Comparison of ENCODE assay signal across 32 mouse cellular contexts in the genomic region with DNA sequence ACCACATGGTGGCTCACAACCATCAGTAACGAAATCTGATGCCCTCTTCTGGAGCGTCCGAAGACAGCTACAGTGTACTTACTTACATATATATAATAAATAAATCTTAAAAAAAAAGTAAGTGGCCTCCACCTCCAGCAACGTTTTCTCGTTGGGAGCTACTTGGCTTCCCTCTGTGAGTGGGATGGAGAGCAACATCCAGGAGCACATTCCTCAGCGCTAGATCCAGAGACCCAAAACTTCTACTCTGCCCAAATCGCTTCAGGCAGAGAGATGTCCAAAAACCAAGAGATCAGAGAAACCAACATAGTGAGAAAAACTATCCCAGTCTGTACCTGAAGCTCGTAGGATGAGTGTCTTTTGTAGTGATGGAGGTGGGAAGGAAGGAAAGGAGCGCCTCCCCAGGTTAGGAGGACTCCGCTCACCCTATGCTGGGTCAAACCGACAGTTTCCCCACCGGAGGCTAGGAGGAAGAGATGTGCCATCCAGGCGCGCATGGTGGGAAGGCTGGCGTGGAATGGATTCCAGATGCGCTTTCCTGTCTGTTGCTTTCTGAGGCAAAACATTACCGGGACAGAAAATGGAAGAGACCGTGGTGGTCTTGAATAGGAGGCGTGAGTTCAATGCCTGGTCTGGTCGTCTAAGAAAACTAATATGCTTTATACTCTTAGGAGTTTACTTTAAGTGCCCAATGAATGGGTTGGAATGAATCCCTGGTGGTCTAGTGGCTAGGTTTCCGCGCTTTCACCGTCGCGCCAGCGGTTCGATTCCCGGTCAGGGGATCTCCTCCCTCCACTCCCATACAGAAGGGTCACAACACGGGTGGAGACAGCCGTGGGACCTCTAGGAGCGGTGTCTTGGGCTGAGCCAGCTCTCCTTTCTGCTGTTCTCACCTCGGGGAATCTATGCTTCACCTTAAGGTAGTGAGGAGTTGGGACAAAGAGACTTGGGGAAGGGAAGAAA. TPM values are rescaled to one million over a fixed set of nuclear protein-coding genes. Genes with fewer than 3 reads are reported as not detected.
DNase-seq lines count a peak whose midpoint lies in the region; TF ChIP-seq lines count a peak whose summit lies in the region.
"Had no signal": no experiment of that assay in that cellular context is flagged by ENCODE, and none has a peak within 500 bp of the region (broad histone marks: within the 10 kb centered on the region; RNA-seq: fewer than 3 reads in every experiment).

No protein-coding gene starts in this region.

- intact Hi-C loops in left cerebral cortex, postnatal 36 days (cut with DNase I): no loop called here

- H3K9me3 ChIP-seq in ES-Bruce4 (replicated peaks; ENCODE audit: control insufficient read depth, insufficient read depth, low read length, poor library complexity, severe bottlenecking): no peaks in the 10 kb centered on the region
- no peaks in the 10 kb centered on the region for H3K9me3 ChIP-seq in ES-E14 (ENCODE audit: control insufficient read depth, insufficient read depth, low read depth, low read length)
- H3K9me3 ChIP-seq: embryonic facial prominence, embryonic 15.5 days; forebrain, embryonic 12.5 days had no signal

- H3K9ac ChIP-seq in ES-Bruce4 (ENCODE audit: low read depth, poor library complexity, severe bottlenecking) (0 out of 2 replicates have a peak overlapping the region, but pooled peaks have one; percentile 5), ES-E14 (ENCODE audit: insufficient read depth, low read depth, low read length, poor library complexity, severe bottlenecking) (no peak overlapping the region)
- H3K9ac ChIP-seq: embryonic facial prominence, embryonic 13.5 days; embryonic facial prominence, embryonic 15.5 days; forebrain, embryonic 12.5 days had no signal

- in situ Hi-C loops in ES-E14 (cut with MboI; ENCODE audit: low sequenced_read_pairs in 2 of 2, unreplicated experiment in 2 of 2): loop anchor here in 1 of 2 experiments (25.0 kb wide), 1 partner anchor 319 kb away; no protein-coding TSS in a partner anchor

- no peak for DNase-seq in testis, postnatal 10 days (ENCODE audit: low spot score)
- no peak for DNase-seq in ES-E14 (ENCODE audit: low read depth, low spot score)
- peak; percentile 70 for DNase-seq in ZHBTc4 (ENCODE audit: low read depth, low spot score)
- no peak for DNase-seq in thymus, postnatal 25 days
- DNase-seq in left cerebral cortex, postnatal 36 days (ENCODE audit: low spot score in 2 of 2): no peak
- DNase-seq in right cerebral cortex, adult 2 months (ENCODE audit: low spot score in 2 of 2): no peak
- DNase-seq: adrenal gland, adult 2 months; adrenal gland, postnatal 10 days; adrenal gland, postnatal 25 days; cerebellum, adult 11 months; cerebellum, adult 18-20 months; cerebellum, adult 8-10 months; cerebellum, adult 9-11 months; cerebellum, postnatal 14 days; cerebellum, postnatal 36 days; embryo, embryonic 11 days had no signal

- no peak for TF ChIP-seq EP300 in ES-Bruce4 (IDR thresholded peaks at IDR 0.05; ENCODE audit: insufficient read depth, low read depth, low read length)

- peaks cover 36% of the 10 kb centered on the region for H3K4me1 ChIP-seq in testis, adult 2 months (ENCODE audit: control insufficient read depth, insufficient read depth, low read length)
- H3K4me1 ChIP-seq in ES-Bruce4 (ENCODE audit: control insufficient read depth, insufficient read depth, low read length) (peaks cover 2% of the 10 kb centered on the region), ES-E14 (ENCODE audit: control insufficient read depth in 2 of 2, insufficient read depth in 2 of 2, low read length in 2 of 2, poor library complexity in 1 of 2) (peaks cover 0 to 8% of the 10 kb centered on the region in 2 experiments; a peak in 2 of 4 replicates)

- no peaks in the 10 kb centered on the region for H3K27me3 ChIP-seq in testis, adult 2 months (ENCODE audit: control insufficient read depth, insufficient read depth, low read length)
- no peaks in the 10 kb centered on the region for H3K27me3 ChIP-seq in ES-Bruce4 (ENCODE audit: control insufficient read depth, insufficient read depth, low read length, poor library complexity, severe bottlenecking)

- no peak for TF ChIP-seq POLR2A in testis, adult 2 months (IDR thresholded peaks at IDR 0.05; ENCODE audit: control insufficient read depth, low read depth, low read length)
- no peak for TF ChIP-seq POLR2A in ES-Bruce4 (IDR thresholded peaks at IDR 0.05; ENCODE audit: insufficient read depth, low read length)

- no peak overlapping the region for H3K27ac ChIP-seq in testis, adult 2 months (ENCODE audit: control insufficient read depth, insufficient read depth, low read depth, low read length)
- H3K27ac ChIP-seq in ES-Bruce4 (ENCODE audit: insufficient read depth, low read length) (peak overlapping the region; percentile 37; the same call in 1 of the 2 replicates), ES-E14 (ENCODE audit: insufficient read depth, low read depth, low read length, poor library complexity, severe bottlenecking) (no peak overlapping the region)
- H3K27ac ChIP-seq: embryonic facial prominence, embryonic 13.5 days; embryonic facial prominence, embryonic 15.5 days; forebrain, embryonic 10.5 days; forebrain, embryonic 12.5 days had no signal

- no peak for TF ChIP-seq CTCF in testis, adult 2 months (IDR thresholded peaks at IDR 0.05; ENCODE audit: control insufficient read depth, insufficient read depth, insufficient replicate concordance, low read depth, low read length)
- TF ChIP-seq CTCF in ES-Bruce4 (IDR thresholded peaks at IDR 0.05; ENCODE audit: low read depth, low read length): peak; percentile 39

- H3K4me3 ChIP-seq in testis, adult 2 months (ENCODE audit: control insufficient read depth, low read depth, low read length): peak overlapping the region; percentile 60
- peak overlapping the region; percentile 62 for H3K4me3 ChIP-seq in ES-Bruce4 (ENCODE audit: low read depth, low read length)
- peak overlapping the region; percentile 2 to 31; a peak in 2 of 4 replicates for H3K4me3 ChIP-seq in ES-E14 (ENCODE audit: insufficient read depth in 1 of 2, low read depth in 1 of 2, low read length in 2 of 2, poor library complexity in 1 of 2, severe bottlenecking in 1 of 2)
- H3K4me3 ChIP-seq: embryonic facial prominence, embryonic 13.5 days; embryonic facial prominence, embryonic 15.5 days; erythroblast, embryonic 14.5 days; forebrain, embryonic 12.5 days had no signal

- no peaks in the 10 kb centered on the region for H3K36me3 ChIP-seq in testis, adult 2 months (ENCODE audit: control insufficient read depth, insufficient read depth, low read length)
- H3K36me3 ChIP-seq in ES-Bruce4 (ENCODE audit: control insufficient read depth, insufficient read depth, low read length, poor library complexity, severe bottlenecking) (no peaks in the 10 kb centered on the region), ES-E14 (ENCODE audit: control insufficient read depth, insufficient read depth, low read length, poor library complexity, severe bottlenecking) (no peaks in the 10 kb centered on the region)
- H3K36me3 ChIP-seq: embryonic facial prominence, embryonic 13.5 days; embryonic facial prominence, embryonic 15.5 days; forebrain, embryonic 10.5 days; forebrain, embryonic 12.5 days had no signal

TF ChIP-seq in ES-E14, 5 proteins besides CTCF, POLR2A, EP300 and RAD21:
- TF ChIP-seq ZC3H11A (IDR thresholded peaks at IDR 0.05; ENCODE audit: borderline replicate concordance, low read depth, low read length) (no peak), MAFK (IDR thresholded peaks at IDR 0.05; ENCODE audit: insufficient read depth, low read depth, low read length) (no peak), CHD2 (IDR thresholded peaks at IDR 0.05; ENCODE audit: low read depth, low read length) (no peak), ZNF384 (IDR thresholded peaks at IDR 0.05; ENCODE audit: low read depth, low read length) (no peak), HCFC1 (IDR thresholded peaks at IDR 0.05; ENCODE audit: borderline replicate concordance, insufficient read depth, low read length) (peak; percentile 59; the same call in 1 of the 2 replicates)

RNA-seq across cellular contexts. Expression of gene BC107364, which starts 46.3 kb away (rescaled TPM):
- polyA plus RNA-seq in testis, adult 2 months (2012; rRNA removed): 4.7 and 5.5 TPM in 2 replicates
- polyA plus RNA-seq in ES-Bruce4 (2011; ENCODE audit: insufficient read depth, insufficient read length, low read depth, missing spikeins): 4.6 TPM in 2 replicates
- total RNA-seq in ES-E14 (2012; rRNA removed): not detected in 2 replicates
- total RNA-seq in left cerebral cortex, postnatal 36 days (2021): not detected
- total RNA-seq: adrenal gland, adult 2 months; adrenal gland, postnatal 10 days; adrenal gland, postnatal 25 days; adrenal gland, postnatal 4 days; common myeloid progenitor, adult 5-6 weeks; MEL had no signal
- polyA plus RNA-seq: adrenal gland, adult 2 months; brain, embryonic 14.5 days; C2C12; embryonic facial prominence, embryonic 11.5 days; erythroblast, embryonic 14.5 days; forebrain, embryonic 10.5 days; forebrain, embryonic 12.5 days; forebrain, embryonic 14.5 days; forebrain, embryonic 16.5 days; frontal cortex, adult 2 months had no signal
